Mouse (Mus musculus): ENCODE data around the gene Kctd15. TPM values are rescaled to one million over a fixed set of nuclear protein-coding genes. Genes with fewer than 3 reads are reported as not detected.

The Kctd15 gene
- not detected for polyA plus RNA-seq (2017; shearing (Covaris generic))

GRCm38 (mm10) chr7:34656632-34657031, at the start of gene Kctd15:
Kctd15 (minus strand) TSS chr7:34656732.

Other genes with a start within 250 kb of the Kctd15 start
- gene Chst8, start 156.0 kb upstream of the Kctd15 start, polyA plus RNA-seq (2017; shearing (Covaris generic)), result not detected